Mouse (Mus musculus) gastrocnemius, adult 18-20 months (tissue): ENCODE results near the gene Oas1a. TPM values are rescaled to one million over a fixed set of nuclear protein-coding genes. Genes with fewer than 3 reads are reported as not detected.

ENCODE experiments used
- microRNA-seq: library from miRNA; unstranded; fragments of <30 nt; microRNA quantifications from one replicate; pipeline ENCODE4 v1.2.0, GENCODE M21; 2021
- total RNA-seq, 2 experiments: library from RNA; stranded (reverse); gene quantifications; 2 replicates each; pipeline ENCODE4 v1.2.3; 2021

The Oas1a gene
- total RNA-seq, 2 experiments from 2014 or later, result 0.12 to 0.16 TPM

Small RNA genes within 50 kb of the gene (microRNA-seq; reads per million reads assigned to microRNA genes)
- gene Gm22907, result not detected

Other genes starting within 250 kb of the Oas1a start
- under 1 TPM; 0.41 to 0.74 TPM for gene Dtx1, start 195.6 kb downstream of the Oas1a start, total RNA-seq
- under 1 TPM; 0.19 to 0.25 TPM for gene Oas2, start 157.7 kb downstream of the Oas1a start, total RNA-seq
- not detected for gene Oas3, start 129.9 kb downstream of the Oas1a start, total RNA-seq
- not detected for gene Oas1e, start 112.0 kb downstream of the Oas1a start, total RNA-seq
- gene Oas1c, start 95.0 kb downstream of the Oas1a start, total RNA-seq, result under 1 TPM in 1 of 2 experiments, not detected in 1; 0.09 TPM
- gene Oas1f, start 60.2 kb downstream of the Oas1a start, total RNA-seq, result not detected
- not detected for gene Oas1h, start 46.1 kb downstream of the Oas1a start, total RNA-seq
- gene Oas1g, start 19.9 kb downstream of the Oas1a start, total RNA-seq, result not detected
- not detected for gene Oas1d, start 7.0 kb upstream of the Oas1a start, total RNA-seq
- not detected for gene Rph3a, start 102.6 kb upstream of the Oas1a start, total RNA-seq